ENCODE assay signal across 11 mouse cellular contexts in genomic region chr2:90825515-90826172, GRCm38 (mm10). TPM values are rescaled to one million over a fixed set of nuclear protein-coding genes. Genes with fewer than 3 reads are reported as not detected.
"Had no signal": no experiment of that assay in that cellular context is flagged by ENCODE, and none has a peak within 500 bp of the region (broad histone marks: within the 10 kb centered on the region; RNA-seq: fewer than 3 reads in every experiment).

No protein-coding gene starts in this region.

- H3K4me2 ChIP-seq: kidney, embryonic 15.5 days; liver, embryonic 11.5 days; liver, embryonic 15.5 days; midbrain, embryonic 12.5 days had no signal

- DNase-seq: kidney, adult 2 months; kidney, postnatal 14 days; right cerebral cortex, postnatal 25 days; thymus, postnatal 4 days had no signal

- H3K4me3 ChIP-seq: kidney, embryonic 15.5 days; limb, embryonic 10.5 days; liver, embryonic 15.5 days; midbrain, embryonic 12.5 days had no signal

- H3K4me1 ChIP-seq: kidney, embryonic 15.5 days; limb, embryonic 10.5 days; liver, embryonic 15.5 days; midbrain, embryonic 12.5 days had no signal

- H3K27me3 ChIP-seq: liver, embryonic 15.5 days; midbrain, embryonic 12.5 days had no signal

- H3K36me3 ChIP-seq: kidney, embryonic 15.5 days; limb, embryonic 10.5 days; liver, embryonic 15.5 days; midbrain, embryonic 12.5 days had no signal

- H3K9me3 ChIP-seq: kidney, embryonic 15.5 days; limb, embryonic 10.5 days; liver, embryonic 15.5 days; midbrain, embryonic 12.5 days had no signal

- H3K9ac ChIP-seq: kidney, embryonic 15.5 days; liver, embryonic 15.5 days; midbrain, embryonic 12.5 days had no signal

- H3K27ac ChIP-seq: kidney, embryonic 15.5 days; limb, embryonic 10.5 days; liver, embryonic 15.5 days; macrophage; midbrain, embryonic 12.5 days had no signal

RNA-seq across cellular contexts. Expression of gene Agbl2, which starts 43.1 kb away (rescaled TPM):
- total RNA-seq: megakaryocyte-erythroid progenitor cell, adult 5-6 weeks had no signal
- polyA plus RNA-seq: liver, embryonic 15.5 days; macrophage had no signal
